Mouse (Mus musculus) frontal cortex, postnatal 36 days (tissue): ENCODE measurements at regions not wholly inside any gene's neighbourhood (a gene's known extent, or its start where the extent isn't known, plus 50 kb on each side); places are given as distances from the start of the nearest gene placed in this dataset.

Source experiments
- DNase-seq, 2 experiments: peaks; one replicate each; pipeline ENCODE4 v3.0.0; 2022; ENCODE audit warnings: low spot score in 2 of 2

DNA sequence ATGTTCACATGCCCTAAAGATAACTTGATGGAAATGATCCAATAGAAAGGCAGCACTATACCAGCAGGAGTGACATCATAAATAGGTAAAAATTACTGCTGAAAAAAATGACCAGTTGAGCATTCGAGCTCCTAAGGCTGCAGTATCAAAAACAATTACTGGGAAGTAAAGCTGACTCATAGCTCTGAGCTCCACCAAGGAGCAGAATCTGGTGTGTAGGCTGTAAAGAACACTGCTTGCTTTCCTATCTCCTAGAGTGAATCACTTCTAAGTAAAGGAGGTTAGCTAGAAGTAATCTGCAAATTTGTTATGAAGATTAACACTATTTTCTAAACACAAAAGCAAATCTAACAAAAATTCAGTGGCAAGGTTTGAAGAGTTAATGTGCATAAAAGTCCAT, 224.9 kb upstream of the 4933436I01Rik start:
- peak in 1 of 2 experiments; percentile 1 for DNase-seq
